Mouse (Mus musculus): Measurements from ENCODE around the gene Gm2042. TPM values are rescaled to one million over a fixed set of nuclear protein-coding genes. Genes with fewer than 3 reads are reported as not detected.
"Not testable (repeated sequence)": the region's sequence is repeated elsewhere in the genome, so short reads cannot be mapped to it uniquely, and the experiment has no call there.

Gene Gm2042
- total RNA-seq (2021), result not detected
- long read RNA-seq, result 0 reads

DNA sequence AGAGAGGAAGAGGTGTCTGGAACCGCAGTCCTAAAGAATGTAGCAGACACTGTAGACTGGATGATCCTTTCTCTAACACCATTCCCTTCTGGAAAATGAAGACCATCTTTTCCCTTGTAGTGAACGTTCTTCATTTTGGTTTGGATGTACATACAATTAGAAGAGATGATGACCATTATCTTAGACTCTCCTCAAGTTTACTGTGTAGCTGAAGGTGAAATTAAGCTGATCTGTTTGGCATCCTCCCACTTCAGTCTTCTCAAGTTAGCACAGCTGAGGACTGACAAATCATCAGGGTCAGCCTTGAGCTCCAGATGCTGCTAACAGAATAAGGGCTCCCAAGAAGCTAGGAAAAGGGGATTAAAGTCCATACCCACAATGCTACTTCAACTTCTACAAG is at the start of gene Gm2042:
TSS of gene Gm2042 (plus strand) at position 301 of the 400 bp plus-strand sequence.
- DNase-seq (ENCODE audit: low spot score in 2 of 2), result not testable (repeated sequence)

DNA sequence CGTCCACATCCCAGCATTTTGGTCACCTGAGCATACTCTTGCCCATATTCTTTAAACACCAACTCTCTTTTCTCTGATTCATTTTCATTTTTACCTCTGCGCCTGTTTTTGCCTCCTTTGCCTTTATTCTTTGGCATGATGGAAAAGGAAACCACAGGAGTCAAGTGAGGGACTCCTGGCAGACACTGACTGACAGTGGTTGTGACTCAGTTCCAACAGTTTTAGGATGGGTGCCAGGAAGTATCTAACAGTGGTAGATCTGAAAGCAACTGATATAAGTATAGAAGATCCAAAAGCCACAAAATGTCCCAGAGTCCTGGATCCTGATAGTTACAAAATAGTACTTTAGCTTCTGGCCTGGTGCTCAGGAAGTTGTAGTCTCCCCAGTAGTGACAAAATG is 34.2 kb upstream of the Gm2042 start, which contains the start of gene Gm2035:
TSS of gene Gm2035 (minus strand) at position 137 of the 400 bp plus-strand sequence.
- not testable (repeated sequence) for DNase-seq (ENCODE audit: low spot score in 2 of 2)

DNA sequence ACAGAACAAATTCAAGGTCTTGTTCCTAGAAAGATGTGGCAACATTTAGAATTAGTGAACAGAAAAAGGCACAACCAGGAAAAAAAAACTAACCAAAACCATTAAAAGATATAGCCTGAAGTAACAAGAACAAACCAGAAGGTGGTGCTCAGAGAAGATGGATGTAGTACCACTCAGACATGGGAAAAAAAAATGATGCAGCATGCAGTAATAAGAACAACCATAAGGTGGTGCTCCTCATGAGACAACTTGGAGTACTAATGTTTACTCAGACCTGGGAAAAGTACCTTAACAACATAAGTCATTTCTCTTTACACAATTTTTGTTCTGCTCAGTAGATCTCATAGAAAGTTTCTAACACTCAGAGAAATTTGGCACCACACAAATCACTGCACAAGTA is 30.1 kb downstream of the Gm2042 start:
- DNase-seq (ENCODE audit: low spot score in 2 of 2), result peak in 1 of 2 experiments; percentile 16

DNA sequence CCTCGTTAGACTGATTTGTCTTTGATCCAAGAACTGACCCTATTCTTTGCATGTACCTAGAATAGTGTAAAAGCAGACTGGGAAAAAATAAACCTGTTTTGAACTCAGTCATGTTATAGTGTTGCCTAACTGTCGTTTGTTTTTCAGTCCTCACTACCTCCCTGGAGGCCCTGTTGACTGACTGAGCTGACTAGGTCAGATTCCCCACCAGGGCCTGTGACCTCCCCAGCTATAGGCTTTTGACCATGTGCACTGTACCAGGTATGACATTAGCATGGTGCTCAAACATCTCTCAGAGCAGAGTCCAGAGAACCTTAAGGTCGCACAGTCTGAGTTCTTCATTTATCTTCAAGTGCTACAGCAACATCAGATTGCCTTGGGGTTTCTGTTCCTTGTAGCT is 50.2 kb downstream of the Gm2042 start:
- DNase-seq (ENCODE audit: low spot score in 2 of 2), result not testable (repeated sequence)

Other genes starting within 250 kb of the Gm2042 start
- gene Gm21319, start 178.3 kb upstream of the Gm2042 start, total RNA-seq (2021), result not detected
- not detected for gene Gm21936, start 158.6 kb upstream of the Gm2042 start, total RNA-seq (2021)
- not detected for gene BB287469, start 137.5 kb upstream of the Gm2042 start, total RNA-seq (2021)
- not detected for gene Gm2001, start 111.7 kb upstream of the Gm2042 start, total RNA-seq (2021)
- not detected for gene Gm2016, start 80.0 kb upstream of the Gm2042 start, total RNA-seq (2021)
- gene Gm2022, start 58.7 kb upstream of the Gm2042 start, total RNA-seq (2021), result not detected
- not detected for gene Gm2035, start 34.2 kb upstream of the Gm2042 start, total RNA-seq (2021)
- gene Gm2075, start 57.8 kb downstream of the Gm2042 start, total RNA-seq (2021), result not detected
- not detected for gene Gm6803, start 64.7 kb downstream of the Gm2042 start, total RNA-seq (2021)
- gene Gm2056, start 72.9 kb downstream of the Gm2042 start, total RNA-seq (2021), result not detected
- gene Gm16368, start 129.6 kb downstream of the Gm2042 start, total RNA-seq (2021), result not detected
- not detected for gene Gm10436, start 228.0 kb downstream of the Gm2042 start, total RNA-seq (2021)